Mouse (Mus musculus): Measurements from ENCODE around the gene Parp6.

Gene Parp6

DNA sequence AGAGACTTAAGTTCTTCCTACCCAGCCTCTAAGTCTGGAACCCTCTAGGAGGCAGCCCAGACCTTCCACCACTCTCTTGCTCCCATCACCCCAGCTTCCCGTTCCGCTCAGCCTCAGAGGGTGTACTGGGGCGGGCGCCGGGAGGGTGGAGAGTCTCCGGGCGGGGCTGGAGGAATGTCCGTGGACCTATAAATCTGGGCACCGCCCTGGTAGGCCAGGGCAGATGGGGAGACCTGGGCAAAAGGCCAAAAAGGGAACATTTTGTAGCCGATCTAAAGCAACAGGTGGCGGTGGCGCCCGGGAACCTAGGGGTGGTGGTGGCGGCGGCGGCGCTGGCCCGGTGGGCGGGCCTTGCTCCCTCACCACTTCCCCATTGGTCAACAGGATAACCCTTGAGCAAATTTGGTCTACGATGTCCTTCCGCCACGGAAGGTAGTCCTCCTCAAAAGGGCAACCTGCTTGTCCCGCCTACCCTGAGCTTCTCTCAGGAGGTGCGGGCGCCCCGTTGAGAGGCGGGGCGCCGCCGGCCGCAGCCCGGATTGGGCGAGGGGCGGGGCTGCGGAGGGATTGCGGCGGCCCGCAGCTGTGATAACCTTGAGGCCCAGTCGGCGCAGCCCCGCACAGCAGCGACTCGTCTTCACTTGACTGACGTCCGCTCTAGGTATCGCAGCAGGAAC, 39.0 kb downstream of the Parp6 start, which contains the start of gene Pkm:
Gene Pkm, plus strand, starts transcription at position 411 of the 677 bp plus-strand sequence.
- DNase-seq (ENCODE audit: low spot score in 2 of 2): peak; percentile 83 to 89

DNA sequence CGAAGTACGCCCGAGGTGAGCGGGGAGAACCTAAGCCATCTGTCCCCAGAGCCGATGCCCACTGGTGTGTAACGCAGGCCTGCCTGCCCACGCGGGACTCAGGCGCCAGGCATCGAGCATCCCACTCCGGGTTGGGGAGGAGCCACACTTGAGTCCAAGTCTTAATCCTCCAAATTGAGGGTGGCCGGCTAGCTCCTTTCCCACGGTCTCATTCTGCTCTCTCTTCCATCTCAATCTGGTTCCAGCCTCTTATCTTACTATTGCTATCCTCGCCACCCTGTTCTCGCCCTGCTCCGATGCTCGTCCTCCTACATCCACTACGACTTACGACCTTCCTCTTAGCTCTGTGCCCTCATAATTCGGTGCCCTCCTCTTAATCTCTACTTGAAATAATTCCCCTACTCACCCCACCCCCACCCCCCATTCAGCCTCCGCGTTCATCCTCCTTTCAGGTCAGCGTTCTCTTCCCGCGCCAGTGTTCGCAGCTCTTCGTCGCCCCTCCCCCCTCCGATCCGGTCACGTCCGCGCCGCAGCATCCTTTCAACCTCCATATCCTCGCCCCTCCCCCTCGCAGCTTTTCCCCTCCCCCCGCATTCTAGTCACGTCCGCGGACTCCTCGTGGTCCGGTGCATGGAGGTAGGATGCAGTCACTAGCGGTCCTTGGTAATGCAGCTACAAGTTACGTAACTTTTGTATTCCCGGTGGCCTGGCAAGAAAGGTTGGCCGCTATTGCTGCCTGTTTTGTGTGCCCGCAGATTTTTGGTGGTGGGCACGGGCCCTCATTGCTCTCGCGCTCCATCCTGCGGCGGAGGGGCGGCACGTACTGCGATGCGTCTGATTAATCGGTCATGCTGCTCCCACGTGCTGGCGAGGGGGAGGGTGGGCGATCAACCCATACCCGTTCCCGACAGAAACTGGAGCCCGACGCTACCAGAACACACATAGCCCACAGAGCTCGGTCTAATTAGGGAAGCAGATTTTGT, 39.8 kb downstream of the Parp6 start:
- DNase-seq (ENCODE audit: low spot score in 2 of 2): peak; percentile 76 to 89

DNA sequence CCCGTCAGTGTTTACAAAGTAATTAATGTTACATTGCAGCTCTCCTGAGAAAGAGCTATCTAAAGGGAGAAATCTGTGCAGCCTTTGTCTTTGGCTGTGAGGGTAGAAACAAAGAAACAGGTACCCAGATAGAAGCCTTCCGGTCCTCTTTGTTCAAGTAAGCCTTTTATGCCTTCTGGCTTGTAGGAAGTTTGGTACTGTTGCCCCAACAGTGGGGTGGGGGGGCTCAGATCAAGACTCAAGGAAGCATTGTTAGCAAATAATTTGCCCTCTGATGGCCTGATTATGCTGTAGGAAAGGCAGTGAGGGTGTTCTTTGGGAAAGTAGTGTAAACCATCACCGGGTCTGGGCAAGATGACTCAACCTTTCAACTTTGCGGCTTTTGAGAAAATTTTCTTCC, 41.1 kb downstream of the Parp6 start:
- DNase-seq (ENCODE audit: low spot score in 2 of 2): no peak

DNA sequence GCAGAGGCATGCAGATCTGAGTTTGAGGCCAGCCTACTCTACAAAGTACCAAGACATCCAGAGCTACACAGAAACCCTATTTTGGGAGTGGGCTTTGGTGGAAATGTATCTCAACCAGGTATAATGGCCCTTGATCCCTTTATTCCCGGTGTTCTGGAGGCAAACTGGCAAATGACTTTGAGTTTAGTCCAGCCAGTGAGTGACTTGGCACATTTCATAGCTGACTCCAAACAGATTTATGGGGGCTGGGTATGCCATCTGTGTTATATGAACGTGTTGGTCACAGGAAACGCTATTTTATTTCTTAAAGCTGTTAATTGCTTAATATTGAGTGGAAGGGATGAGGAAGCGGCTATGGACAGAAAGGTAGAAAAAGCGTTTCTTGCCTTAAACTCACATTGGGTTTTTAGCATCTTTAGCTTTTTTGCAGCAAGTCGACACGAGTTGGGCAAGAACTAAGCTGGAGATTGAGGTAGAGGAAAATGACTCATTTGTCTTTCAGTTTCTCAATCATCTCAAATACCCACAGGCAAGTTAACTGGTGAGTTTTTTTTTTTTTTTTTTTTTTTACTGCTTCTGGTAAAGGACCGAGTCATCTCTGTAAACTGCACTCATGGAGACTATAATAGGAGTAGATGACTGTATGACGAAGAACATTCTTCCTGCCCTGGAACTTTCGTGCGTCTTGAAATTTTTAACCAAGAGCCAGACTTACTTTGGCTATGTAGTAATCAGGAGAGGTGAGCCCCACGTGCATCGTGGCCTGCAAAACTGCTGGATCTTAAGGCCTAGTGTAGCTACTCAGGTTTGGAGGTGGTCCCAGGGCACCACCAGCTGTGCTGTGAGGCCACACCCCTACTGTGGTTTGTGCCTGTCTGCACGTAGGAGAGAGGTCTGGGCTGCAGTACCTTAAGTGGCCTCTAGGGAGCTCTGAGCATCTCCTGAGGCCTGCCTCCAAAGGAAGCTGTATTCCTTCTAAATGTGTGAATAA, 42.2 kb downstream of the Parp6 start:
- peak; percentile 66 to 82 for DNase-seq (ENCODE audit: low spot score in 2 of 2)

DNA sequence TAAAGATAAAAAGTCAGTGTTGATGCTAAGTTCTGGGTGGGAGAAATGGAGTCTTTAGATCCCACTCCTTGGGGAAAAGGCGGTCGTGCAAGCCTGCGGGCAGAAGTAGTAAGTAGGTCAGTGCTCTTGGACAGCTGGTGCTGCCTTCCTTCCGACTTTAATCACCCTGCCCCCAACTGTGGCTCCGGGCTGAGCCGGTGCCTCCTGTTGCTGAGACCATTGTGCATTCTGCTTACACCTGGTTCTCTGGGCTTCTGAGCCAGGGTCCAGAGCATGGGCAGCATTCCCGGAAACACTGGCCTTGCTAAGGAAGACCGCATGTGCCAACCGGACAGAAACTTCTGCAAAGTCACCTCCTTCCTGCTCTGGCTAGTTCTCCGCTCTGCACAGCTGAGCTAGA, 43.3 kb downstream of the Parp6 start:
- peak in 1 of 2 experiments; percentile 41 for DNase-seq (ENCODE audit: low spot score in 2 of 2)

DNA sequence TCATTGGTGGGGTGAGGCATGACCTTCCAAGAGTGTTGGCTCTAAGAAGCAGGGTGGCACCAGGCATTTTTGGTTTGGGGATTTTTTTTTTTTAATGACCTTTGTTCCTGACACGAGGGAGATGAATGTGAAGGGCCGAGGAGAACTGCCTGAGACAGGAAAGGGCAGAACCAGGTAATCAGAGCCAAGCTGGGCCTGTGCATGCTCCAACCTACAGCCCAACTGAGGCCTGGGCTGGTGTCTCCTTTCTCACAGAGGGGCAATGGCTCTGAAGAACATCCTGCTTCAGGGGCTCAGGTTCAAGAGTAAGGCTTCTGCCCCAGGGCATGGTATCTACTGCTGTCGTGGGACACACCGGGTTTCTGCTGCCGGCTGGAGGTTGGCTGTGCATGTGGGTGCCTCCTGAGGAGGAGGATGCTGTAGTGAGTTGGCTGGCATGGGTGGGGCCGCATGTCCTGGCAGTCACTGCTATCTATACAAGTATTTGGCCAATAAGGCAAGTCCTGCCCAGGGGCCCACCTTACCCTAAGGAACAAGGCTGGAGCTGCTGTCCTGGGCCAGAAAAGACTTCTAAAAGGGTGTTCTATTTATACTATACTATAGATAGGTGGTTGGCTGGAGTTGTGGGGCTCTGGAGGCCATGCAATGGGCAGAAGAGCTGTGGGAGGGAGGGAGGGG, 44.4 kb downstream of the Parp6 start:
- DNase-seq (ENCODE audit: low spot score in 2 of 2): no peak

DNA sequence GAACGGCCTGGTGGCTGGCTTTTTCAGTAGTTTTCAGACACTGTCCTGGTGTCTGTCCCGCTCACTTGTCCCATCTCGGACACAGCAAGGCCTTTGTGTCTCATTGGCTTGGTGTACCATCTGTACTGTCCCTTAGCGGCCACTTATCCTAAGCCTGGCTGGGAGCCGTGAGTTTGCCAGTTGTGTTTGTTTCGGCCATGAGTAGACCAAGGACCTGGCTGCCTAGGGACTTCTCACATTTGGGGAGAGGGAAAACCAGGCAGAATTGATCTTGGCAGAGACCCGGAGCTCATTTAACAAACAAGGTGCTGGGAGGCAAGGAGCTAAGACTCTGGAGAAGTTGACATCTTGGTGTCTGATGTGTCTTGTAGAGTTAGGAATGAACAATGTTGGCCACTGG, 46.1 kb downstream of the Parp6 start:
- DNase-seq (ENCODE audit: low spot score in 2 of 2): no peak

DNA sequence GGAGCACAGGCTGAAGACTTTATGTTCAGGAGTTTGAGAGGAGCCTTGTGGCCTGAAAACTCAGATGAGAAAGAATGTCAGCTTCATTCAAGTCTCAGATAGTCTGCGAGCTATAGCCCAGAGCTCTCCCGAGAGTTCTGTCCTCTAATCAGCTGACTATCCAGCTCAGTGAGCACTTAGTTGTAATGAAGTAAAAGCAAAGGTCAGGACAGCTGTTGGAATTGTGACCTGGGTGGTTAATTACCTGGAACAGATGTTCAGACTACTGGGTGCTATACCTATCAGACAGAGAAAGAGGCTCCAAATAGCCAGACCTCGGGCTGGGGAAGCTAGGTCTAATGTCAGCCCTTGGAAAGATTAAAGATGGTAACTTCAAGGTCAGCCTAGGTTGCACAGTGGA, 46.9 kb downstream of the Parp6 start:
- no peak for DNase-seq (ENCODE audit: low spot score in 2 of 2)

DNA sequence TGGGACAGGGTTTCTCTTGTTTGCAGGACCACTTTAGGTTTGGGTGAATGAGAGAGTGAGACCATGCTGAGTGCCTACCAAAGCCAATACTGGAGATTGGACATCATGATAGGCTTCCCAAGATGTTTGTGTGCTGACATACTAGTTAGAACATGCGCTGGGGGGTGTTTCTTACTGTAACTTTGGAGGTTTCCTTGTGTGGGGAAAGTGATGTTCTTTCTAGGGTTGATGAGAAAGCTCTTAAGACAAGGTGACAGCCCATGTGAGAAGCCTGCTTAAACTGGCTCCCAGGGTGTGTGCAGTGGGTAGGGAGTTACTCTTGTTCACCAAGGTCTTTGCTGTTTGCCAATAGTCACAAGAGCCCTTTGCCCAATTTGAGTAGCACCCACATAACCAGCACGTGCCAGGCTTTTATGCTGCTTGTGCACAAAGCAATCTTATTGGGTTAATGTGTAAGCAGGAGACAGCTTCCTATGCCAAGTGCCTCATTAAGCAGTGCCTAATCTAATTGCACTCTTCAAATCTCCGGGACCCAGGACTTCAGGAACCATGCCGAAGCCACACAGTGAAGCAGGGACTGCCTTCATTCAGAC, 47.7 kb downstream of the Parp6 start:
- DNase-seq (ENCODE audit: low spot score in 2 of 2): no peak

DNA sequence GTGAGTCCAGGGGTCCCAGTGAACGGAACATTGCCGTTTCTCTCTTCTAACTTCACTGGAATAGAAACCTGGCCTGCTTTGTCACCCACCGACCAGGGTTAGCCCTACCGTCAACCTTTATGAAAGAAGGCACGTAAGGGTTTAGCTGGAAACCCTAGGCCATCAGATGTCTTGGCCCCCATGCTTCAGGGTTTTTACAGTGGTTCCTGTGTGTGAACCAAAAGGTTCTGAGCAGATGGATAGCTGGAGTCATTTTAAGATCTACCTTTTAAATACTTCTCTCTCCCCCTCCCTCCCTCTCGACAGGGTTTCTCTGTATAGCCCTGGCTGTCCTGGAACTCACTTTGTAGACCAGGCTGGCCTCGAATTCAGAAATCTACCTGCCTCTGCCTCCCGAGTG, 48.9 kb downstream of the Parp6 start:
- no peak for DNase-seq (ENCODE audit: low spot score in 2 of 2)

DNA sequence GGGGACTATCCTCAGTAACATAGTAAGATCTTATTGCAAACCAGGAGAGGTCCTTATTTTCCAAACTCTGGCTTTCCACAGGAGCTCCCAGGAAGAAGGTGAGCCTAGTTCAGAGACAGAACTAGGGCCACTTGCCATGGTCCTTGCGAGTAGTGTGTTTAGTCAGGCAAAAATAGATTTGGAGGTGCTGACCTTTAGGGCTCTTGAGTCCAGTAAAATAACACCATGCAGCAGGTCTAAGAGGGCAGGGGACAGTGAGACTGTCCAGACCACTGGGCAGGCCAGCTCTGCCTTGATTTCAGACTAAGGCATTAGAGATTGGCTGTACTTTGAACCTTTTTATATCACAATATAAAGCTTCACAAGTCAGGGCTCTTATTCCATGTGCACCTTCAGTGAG, 49.7 kb downstream of the Parp6 start:
- DNase-seq (ENCODE audit: low spot score in 2 of 2): no peak

DNA sequence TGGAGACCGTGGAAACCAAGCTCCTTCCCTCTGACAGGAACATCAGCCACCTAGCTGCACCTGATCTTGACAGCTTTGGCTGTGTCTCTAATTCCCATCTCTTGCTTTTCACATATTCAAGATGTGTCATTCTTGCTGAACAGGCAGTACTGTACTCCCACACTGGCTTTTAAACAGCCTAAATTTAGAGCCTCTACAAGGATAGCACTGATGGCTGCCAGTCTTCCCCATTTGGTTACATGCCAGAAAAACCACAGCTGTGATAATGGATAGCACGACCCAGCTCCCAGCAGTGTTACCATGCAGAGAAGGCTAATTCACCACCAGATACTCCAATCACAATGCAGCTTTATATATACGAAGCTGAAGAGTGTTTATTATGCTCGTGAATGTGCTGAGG, 50.2 kb downstream of the Parp6 start:
- DNase-seq (ENCODE audit: low spot score in 2 of 2): no peak

DNA sequence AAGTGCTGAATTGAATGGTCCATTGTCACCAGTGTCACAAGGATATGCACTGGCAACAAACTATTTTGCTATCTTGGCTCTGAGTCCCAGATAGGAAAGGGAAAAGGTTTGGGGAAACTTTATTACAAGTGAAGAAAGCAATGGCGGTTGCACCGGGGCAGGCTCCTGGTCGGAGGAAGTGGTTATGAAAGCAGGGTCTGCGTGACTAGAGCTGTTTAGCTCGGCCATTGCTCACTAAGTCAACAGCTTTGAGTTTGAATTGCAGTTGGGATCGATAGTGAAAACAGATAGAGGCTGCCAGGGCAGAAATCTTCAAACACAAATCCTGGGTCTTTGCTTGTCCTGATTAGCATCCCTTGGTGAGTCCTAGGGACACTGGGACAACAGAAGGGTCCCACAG, 50.8 kb downstream of the Parp6 start:
- DNase-seq (ENCODE audit: low spot score in 2 of 2): no peak

DNA sequence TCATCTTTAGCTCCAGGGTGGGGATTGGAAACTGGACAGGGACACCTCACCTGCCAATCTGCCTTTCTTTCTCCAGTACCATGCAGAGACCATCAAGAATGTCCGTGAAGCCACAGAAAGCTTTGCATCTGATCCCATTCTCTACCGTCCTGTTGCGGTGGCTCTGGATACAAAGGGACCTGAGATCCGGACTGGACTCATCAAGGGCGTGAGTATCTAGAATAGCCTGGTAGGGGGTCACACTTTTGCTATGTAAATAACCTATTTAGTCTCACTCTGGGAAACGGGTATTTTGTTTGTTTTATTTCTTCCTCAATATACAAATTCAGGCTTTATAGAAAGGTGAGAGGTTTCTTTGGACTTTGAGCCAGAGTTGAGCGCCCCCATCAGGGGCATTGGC, 51.4 kb downstream of the Parp6 start:
- no peak for DNase-seq (ENCODE audit: low spot score in 2 of 2)

DNA sequence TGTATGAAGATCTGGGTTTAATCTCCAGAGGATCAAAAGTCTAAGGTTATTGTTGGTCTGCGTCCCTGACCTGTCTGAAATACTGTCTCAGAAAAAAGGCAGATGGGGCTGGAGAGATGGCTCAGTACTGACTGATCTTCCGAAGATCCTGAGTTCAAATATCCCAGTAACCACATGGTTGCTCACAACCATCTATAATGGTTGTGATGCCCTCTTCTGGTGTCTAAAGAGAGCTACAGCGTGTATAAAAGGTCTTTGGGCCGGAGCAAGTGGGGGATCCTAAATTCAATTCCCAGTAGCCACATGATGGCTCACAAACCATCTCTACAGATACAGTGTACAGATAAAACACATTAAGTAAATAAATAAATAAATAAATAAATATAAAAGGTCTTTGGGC, 52.1 kb downstream of the Parp6 start:
- no peak for DNase-seq (ENCODE audit: low spot score in 2 of 2)

DNA sequence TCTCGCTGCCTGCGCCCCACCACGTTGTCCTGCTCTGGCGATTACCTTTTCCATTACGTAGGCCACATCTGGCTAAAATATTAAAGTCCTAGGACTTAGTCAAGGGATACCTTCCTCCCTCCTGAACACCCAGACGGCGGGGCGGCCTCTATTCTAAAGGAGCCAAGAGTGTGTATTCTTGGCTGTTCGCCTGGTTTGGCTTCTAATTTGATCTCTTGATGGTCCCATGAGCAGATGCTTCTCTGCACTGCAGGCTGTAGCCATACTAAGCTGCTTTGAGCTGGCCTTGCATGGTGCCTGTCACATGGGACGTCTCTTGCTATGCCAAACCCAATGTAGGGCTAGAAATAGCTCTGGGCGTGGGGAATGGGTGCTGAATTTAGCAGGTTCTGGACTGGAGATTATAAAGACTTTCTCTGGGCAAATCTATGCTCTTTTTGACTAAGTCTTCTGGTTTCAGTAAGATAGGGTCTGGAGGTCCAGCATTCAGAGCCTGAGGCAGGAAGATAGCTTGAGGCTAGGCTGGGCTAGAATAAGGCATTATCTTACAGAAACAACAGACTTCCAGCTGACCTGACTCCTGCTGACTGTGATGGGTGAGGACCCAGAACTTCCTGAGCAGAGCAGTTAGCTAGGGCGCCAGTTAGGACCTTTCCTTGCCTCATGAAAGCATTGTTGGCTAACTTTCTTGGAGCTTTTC, 55.3 kb downstream of the Parp6 start:
- no peak for DNase-seq (ENCODE audit: low spot score in 2 of 2)

DNA sequence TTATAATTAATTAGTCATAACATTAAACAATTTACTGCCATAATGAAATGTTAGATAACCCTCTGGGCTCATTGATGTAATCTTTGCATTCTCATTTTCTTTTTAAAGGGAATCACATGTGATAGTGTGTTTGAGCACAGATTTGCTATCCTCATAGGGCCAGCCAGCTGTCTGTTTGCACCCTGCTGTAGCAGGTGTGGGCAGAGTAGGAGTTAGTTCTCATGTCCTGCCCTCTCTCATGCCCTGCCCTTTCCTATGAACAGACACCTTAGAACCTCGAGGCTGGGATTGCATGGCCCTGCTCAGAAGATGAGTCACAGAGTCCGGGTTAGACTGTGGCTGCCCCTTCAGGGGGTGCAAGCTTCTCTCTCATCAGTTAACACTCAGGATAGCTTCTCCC, 56.3 kb downstream of the Parp6 start:
- no peak for DNase-seq (ENCODE audit: low spot score in 2 of 2)

DNA sequence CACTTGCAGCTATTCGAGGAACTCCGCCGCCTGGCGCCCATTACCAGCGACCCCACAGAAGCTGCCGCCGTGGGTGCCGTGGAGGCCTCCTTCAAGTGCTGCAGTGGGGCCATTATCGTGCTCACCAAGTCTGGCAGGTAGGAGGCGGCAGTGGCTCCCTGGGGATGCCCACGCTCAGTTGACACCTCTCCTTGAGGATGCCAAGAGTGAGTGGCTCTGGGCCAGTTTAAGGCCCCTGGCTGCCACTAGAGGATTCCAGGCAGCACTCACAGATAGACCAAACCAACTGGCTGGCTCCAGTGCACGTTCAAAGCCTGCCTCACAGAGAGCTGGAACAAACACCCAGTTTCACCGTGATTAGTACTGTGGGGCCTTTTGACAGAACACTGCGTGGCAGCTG, 58.5 kb downstream of the Parp6 start:
- no peak for DNase-seq (ENCODE audit: low spot score in 2 of 2)

DNA sequence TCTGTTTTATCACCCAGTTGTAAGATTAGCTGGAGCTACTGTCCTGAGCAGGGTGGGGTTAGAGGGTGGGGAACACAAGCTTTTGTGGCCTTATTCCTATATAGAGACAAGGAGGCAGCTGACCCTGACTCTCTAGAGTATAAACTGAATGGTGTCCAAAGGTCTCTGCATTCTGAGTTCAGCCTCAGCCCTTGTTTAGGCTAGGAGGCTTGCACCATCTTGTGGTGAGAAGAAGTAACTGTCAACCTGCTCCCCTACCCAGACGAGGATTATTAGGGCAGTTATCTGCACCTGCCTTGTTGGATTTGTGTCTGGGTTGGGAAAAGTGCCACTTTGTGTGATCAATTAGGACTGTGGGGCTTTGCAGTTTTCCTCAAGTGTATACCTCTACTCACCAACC, 61.2 kb downstream of the Parp6 start:
- peak in 1 of 2 experiments; percentile 38 for DNase-seq (ENCODE audit: low spot score in 2 of 2)
